Mouse (Mus musculus) brain, embryonic 14.5 days (tissue): ENCODE measurements around the gene Stk11ip.

Experiments
- CTCF ChIP-seq: fragments of 200-500 bp; IDR thresholded peaks from 2 replicates; pipeline ENCODE4 v1.5.1; 2012; ENCODE audit warnings: inconsistent platforms, mild to moderate bottlenecking, moderate library complexity, borderline replicate concordance; ENCODE audit not compliant: insufficient read depth, insufficient read length; ENCODE audit errors: extremely low read depth
- POLR2A ChIP-seq: fragments of 200-500 bp; IDR thresholded peaks from 2 replicates; pipeline ENCODE4 v1.6.1; 2012; ENCODE audit warnings: mild to moderate bottlenecking, inconsistent platforms, borderline replicate concordance; ENCODE audit not compliant: poor library complexity, insufficient read depth, insufficient read length, severe bottlenecking; ENCODE audit errors: extremely low read depth

- peak; percentile 41; the same call in 1 of the 2 replicates for TF ChIP-seq CTCF
- peak; percentile 87 for TF ChIP-seq POLR2A
These were observed 24.9 kb downstream of the Stk11ip start, which contains the start of gene Slc4a3 for GRCm38 (mm10) chr1:75545965-75546956.
